Mouse (Mus musculus): ENCODE measurements around the gene Usp5.

DNA sequence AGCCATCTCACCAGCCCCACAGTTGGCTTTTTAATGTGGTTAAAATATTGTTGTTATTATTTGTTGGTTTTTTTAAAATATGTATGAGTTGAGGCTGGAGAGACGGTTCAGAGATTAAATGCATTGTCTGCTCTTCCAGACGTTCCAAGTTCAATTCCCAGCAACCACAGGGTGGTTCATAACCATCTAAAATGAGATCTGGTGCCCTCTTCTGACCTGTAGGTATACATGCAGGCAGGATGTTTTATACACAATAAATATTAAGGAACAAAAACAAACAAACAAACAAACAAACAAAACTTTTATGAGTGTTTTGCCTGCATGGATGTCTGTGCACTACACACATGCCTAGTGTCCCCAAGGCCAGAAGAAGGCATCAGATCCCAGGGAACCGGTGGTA lies 26.2 kb downstream of the Usp5 start:
- no peak for TF ChIP-seq POLR2A (IDR thresholded peaks at IDR 0.05; ENCODE audit: borderline replicate concordance, extremely low read depth, insufficient read depth, insufficient read length, poor library complexity, severe bottlenecking)
- no peak for TF ChIP-seq CTCF (IDR thresholded peaks at IDR 0.05; ENCODE audit: borderline replicate concordance, extremely low read depth, insufficient read depth, insufficient read length)

Measured in brain, embryonic 14.5 days (tissue).